Mouse (Mus musculus) MN1 (cell line): Measurements from ENCODE around the gene Kalrn.
A peak's percentile ranks its signal among the peaks of the same experiment; 100 is the strongest.

ENCODE experiments used
- DNase-seq: peaks from one replicate; pipeline ENCODE4 v3.0.0-alpha.2; 2016; ENCODE audit warnings: low spot score

Kalrn gene

DNA sequence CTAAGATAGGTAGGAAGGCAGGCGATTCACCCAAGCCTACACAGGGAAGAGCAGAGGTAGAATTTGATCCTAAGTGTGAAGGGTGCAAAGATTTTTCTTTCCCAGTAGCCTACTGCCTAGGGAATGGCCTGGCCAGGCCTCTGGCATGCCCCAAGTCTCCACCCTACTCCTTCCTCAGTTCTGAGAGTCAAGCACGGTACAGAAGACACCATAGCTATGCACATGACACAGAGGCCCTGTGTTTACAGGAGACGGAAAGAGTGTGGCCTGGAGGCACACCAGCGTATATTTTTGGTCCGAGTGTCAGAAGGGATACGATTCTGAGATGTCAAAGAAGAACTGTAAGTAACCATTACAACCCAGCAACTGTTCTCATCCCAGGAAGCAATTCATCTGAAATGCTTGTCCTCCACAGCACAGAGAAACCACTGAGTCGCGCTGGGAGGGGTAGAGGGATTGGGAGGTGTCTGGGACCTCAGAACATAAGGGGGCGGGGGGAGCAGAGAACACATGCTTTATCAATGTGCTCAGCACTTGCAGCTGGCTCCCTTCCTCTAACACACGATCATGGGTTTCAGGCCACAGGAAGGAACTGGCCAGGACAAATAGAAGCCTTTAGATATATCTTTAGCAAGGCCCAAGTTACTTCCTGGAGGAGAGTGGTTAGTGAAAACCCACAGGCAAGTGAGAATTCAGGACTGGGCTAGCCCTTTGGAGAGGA is 536.8 kb downstream of the Kalrn start:
- no peak for DNase-seq

DNA sequence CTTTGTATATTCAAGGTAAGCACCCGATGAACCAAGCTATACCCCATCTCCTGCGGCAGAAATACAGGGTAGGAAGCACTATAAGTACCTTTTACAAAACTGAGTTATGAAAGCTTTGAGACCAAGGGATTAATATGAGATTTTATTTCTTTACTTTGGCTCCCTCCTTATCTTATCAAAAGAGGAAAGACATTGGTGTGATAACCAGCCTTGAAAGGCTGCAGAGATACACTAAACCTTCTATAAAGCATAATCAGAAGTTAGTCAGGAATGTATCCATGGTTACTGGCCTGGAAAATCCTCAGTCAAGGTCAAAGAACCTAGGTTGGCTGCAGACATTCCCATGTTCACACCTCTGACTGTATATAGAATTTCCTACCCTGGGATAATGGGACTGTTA is 537.6 kb downstream of the Kalrn start:
- no peak for DNase-seq

DNA sequence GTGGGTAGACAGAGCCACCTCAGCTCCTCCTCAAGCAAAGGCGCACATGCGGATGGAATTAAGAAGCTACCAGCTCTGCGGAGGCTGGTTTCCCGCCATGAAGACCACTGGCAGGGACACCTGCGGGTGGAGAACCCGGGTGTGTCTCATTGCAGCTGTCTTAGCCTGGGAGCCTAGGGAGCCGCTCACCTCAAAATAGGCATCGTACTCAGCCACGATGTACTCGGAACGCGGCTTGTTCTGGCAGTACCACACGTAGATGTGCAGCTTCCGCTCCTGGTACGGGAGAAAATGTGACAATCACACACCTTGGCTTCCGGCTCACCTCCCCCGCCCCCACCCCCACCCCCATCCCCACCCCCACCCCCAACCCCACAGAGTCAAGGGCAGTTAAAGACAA is 539.1 kb downstream of the Kalrn start:
- DNase-seq = no peak

DNA sequence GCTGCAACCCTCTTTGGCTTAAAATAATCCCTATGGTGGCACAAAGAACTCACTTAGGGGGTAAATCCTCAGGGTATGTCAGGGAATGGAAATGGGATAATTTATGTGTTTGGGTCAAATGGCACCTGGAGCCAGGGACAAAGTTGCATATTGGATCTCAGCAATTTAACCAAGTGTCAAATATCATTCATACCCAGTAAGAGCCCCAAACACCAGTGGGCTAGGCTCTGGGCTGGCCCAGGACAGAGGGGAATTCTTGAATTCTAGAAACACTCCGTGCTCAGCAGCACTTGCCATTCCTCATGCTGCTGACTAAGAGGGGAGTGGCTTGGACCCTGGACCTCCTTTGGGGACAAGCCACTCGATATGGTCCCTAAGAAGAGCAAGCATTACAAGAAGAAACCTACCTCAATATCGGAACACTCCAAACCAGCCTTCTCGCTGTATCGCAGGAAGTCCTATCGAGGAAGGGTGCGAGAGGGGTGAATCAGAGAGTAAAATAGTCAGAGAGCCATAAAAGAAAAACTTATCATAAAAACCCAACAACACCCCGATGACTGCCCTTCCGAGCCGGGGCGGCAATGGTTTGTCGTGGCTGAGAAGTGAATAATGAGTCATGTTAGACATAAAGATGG is 541.2 kb downstream of the Kalrn start:
- no peak for DNase-seq

DNA sequence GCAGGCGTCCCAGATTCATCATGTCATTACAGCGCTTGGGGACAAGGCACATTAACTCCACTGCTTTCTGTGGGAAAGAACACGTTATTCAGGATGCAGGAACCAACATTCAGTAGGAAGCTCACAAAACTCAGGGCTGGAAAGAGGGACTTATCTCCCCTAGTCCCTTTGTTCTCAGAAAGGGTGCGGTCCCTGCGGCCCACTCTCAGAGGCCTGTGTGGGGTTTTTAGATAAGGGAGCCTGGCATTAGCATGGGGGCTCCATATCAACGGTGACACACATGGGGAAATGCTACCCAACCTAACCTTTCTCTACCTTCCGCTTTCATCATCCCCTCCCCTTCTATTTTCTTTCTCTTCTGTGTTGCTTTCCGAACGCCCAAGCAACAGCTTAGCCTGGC is 541.8 kb downstream of the Kalrn start:
- no peak for DNase-seq

DNA sequence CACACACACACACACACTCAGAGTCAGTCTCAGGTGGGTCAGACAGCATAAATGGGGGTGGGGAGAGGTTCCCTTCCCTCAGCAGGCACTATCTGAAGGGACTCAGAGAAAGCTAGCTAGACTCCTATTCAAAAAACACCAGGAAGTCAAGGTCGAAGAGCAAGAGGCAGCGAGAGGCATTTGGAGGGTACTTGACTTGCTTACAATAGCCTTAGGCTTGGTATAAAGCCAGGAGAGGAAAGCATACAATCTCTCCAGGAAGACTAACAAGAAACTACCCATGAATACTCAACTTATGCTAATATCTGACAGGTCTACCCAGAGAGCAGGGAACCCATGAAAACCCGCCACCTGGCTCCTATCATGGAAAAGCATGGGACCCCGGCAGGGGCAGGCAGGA is 543.0 kb downstream of the Kalrn start:
- DNase-seq = no peak

DNA sequence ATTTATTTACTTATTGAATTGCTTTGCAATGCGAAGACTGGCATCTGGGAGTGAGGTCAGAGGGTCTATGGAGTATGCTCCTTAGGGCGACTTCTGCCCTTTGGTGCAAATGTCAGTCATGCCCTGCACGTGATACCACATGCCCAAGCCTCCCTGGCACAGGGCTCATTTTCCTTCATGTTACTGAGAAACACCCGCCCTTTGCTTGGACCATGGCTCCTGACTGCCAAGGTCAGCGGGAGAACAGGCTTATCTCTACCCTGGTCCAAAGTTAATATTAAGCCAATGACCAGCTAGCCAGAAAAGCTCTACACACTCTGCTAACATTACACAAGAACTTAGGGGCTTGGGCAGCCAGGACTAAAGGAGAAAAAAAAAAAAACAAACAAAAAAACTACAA is 543.5 kb downstream of the Kalrn start:
- DNase-seq = no peak

DNA sequence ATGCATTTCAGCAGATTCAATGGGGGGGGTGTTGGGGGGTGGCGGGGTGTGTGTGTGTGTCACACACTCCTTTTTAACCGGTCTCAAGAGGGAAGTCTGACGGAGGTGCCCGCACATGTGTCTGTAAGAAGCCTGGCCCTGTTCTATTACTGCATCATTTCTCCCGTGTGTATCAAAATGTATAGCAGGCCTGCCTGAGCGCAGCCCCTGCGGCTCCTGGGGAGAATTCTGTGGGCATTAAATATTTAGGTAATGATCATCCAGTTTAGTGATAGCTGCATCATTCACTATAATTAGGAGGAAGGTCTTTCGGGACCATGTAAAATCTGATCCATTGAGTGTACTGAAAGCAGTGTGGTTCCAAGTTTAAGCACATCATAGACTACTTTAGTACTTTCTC is 556.1 kb downstream of the Kalrn start:
- DNase-seq = no peak

DNA sequence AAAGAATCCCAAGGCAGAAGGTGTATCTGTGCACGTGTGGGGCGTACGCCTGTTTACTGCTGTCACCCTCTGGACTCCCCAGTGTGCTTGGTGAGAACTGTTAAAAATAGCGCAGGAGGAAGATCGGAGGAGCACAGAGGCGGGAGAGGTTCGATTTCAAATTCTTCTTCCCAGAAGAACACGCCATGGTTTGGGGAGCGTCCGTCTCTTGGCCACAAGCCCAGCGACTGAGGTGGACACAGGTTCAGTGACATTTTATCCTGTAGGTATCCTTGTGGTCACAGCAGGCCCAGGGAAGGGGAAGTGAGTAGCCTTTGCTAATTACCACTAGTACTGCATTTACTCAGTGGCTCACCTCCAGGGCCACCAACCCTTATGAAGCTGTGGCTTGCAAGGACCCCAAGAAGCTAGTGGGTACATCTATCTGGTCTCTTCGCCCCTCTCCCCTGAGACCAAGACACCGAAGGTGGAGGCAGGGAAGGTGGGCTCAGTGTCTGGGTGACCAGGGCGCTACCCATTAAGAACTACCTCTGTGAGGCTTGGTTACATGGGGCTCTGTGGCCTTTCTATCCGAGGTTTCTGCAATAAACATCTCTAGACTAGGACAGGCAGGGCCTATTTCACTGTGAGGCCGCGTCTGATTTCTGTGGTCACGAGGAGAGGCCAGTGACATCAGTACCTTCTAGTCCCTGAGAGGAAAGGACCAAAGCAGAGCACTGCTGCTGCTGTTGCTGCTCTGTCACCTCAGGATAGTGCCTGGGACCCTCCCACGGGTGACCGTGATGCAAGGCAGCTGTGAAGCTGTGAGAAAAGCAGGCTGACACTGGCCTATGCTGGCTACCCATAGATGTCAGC is 561.1 kb downstream of the Kalrn start:
- no peak for DNase-seq

DNA sequence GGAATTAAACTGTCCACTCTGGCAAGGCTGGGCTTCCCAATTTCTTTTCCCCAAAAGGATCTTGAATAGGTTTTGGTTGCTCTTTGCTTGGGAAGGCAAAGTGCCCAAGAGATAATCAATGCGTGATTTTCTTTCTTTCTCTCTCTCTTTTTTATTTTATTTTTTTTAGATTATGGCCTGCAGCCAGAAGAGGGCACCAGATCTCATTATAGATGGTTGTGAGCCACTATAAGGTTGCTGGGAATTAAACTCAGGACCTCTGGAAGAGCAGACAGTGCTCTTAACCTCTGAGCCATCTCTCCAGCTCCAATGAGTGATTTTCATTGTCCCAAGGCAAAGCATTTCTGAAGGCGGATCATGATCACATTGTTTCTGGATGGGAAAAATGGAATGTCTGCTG is 563.8 kb downstream of the Kalrn start:
- no peak for DNase-seq

DNA sequence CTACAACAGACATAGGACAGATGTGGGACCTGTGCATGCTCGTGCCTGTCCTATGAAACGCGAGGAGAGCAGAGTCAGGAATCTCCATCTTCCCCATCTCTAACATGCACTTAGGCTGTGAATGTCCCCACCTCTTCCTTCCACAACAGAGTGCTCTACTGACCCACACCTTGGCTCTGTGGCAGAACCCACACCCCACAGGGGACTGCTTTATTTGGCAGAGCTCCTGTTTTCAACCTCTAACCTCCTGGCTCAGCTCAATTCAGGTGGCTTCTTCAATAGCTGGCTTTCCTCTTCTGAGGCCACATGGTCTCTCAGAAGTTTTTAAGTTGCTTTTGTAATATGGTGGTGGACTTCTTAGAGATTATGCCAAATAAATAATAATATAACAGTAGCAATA is 567.3 kb downstream of the Kalrn start:
- no peak for DNase-seq

DNA sequence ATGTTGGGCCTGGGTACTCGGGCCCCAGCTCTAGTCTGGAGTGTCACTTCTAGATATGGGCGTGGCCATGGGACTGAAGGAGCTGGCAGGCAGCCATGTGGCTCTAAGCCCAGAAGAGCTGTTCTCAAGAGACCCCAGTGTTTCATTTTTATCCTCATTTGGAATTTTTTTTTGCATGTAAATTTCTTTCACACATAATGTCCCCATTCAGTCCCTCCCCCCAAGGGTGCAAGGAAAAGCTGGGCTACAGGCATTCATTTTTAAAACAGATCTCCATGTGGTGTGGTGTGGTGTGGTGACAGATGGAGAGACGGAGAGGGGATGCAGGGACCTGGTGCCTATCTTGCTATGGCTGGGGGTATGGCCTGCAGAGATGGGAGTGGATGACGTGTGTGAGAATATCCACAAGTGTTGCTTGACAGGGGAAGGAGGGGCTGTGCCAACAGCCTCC is 569.2 kb downstream of the Kalrn start:
- DNase-seq = peak; percentile 65

DNA sequence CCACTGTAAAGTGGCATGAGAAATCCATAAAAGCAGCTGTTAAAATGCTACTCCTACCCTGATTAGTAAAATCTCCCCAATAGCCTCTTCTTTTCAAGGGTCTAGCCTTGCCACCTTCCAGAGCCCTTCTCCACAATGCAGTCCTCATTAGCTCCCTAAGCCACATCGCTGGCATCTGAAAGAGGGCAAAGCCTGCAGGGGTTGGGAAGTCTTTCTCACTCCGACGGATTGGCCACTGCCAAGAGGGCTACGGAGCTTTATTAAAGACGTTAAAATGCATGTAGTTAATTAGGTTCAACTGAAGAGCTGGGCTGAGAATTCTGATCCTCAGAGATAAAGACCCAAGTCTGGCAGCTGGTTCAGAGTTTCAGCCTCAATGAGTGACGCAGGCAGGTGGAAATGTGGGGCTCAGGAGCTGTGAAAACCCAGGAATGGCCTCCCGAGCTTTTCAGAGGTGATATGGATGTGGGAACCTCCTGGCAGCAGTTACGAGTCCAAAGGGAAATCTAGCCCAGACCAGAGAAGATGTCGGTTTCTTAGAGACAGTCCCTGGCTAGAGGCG is 569.7 kb downstream of the Kalrn start:
- no peak for DNase-seq

DNA sequence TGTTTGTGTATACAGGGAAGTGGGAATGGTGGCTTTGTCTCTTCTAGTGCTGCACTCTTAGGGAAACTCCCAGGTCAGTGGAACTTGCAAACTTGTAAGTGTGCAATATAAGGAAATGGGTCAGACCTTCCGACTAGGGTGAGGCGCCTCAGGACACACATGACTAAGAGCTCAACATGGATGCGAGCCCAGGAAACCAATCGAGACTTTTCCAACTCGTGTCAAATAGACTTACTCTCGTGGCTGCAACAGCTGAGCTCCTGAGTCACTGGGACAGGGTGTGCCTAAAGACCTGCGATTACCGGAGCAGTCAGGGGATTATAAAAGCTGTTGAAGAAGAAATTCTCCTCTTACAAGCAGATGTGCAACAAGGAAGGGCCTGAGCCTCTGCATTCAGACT is 572.6 kb downstream of the Kalrn start:
- DNase-seq = no peak

DNA sequence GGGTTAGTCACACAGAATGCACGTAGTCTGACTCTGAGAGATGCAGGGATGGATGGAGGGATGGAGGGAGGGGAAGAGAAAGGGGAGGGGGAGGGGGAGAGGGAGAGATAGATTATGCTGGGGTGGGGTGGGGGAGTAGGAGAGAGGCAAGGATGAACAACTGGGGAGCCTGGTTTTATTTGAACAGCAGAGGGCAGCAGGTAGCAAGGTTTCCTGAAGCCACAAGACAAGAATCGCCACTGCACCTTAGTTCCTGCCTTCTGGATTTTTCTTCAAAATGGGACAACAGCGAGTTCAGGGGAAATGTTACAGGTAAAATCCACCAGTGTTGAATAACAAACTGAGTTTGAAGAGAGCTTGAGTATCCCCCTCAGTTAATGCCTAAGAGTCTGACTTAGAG is 573.9 kb downstream of the Kalrn start:
- peak; percentile 35 for DNase-seq

DNA sequence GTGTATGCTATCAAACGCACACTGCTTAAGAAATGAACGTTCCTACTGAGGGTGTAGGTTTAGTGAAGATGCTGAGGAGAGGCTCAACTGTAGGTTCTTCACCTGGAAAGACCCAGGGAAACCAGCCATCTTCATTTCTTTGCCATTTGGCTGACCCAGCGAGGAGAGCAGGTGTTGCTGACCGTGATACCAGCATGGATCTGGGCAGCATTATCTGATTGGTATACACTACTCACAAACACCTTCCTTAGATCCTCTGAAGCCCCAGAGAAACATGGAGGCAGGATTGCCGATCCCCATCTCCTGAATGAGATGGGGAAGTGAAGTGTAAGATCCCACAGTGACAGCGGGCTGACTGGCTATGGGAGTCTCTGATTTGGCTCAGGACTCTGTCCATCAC is 575.3 kb downstream of the Kalrn start:
- DNase-seq = no peak

DNA sequence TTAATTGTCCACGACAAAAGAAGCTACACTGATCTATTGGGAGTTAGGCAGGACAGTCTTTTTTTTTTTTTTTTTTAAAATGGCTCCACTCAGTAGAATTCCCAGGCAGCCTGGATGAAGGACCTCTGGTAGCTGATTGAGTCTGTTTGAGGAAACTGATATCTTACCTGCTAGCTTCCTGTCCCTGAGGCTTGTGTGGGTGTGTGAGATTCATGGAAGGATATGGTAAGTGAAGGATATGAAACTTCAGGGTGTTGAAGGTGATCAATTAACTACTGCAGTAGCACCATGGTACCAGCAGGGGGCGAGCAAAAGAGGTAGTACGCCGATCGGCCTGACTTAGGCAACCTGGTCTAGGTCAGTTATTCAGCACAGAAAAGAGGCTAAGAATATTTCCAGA is 577.3 kb downstream of the Kalrn start:
- DNase-seq = peak; percentile 64

DNA sequence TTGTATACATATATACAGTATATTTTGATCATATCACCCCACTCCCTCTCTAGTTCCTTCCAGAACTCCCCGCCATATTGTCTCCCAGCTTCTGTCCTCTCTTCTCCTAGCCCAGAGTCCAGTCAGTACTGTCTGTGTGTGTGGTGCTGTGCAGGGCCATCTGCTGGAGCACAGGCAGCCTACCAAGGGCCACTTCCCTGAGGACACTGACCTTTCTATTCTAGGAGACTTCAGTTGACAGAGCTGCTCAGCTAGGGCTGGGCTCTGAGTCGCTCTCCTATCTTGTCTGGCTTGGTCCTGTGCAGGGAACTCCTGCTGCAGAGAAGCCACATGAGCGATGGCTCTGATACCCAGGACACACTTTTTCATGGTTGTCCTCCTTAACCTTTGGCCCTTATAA is 577.8 kb downstream of the Kalrn start:
- DNase-seq = no peak

DNA sequence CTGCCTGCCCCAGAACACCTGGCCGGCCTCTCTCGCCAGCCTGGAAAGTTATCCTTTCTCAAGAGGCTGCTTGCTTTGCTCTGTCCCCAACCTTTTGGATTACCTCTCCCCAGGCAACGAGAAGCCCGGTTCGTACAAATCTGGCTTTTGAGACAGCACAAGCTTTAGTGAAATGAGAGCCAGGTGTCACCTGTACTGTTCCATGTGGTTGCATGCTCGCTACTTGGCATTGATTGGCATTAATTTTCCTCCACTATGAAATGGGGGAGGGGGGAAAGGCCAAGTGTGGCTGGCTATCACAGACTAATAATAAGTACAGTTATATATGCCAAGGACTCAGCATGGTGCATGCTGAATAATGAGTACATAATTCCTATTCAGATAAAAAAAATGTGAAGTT is 579.0 kb downstream of the Kalrn start:
- DNase-seq = no peak

DNA sequence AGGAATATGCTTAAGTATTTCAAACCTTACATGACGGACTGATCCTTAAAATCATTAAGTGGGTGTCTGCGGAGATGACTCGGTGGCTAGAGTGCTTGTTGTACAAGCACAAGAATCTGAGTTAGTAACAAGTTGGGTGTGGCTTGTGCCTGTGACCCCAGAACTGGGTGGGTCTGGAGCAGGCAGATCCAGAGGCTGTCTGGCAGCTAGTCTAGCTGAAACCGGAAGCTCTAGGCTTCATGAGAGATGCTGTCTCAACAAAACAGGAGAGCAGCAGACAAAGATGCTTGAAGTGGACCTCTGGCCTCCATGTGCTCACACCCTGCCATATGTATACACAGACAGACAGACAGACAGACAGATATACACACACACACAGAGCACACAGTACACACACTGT is 582.6 kb downstream of the Kalrn start:
- DNase-seq = no peak

DNA sequence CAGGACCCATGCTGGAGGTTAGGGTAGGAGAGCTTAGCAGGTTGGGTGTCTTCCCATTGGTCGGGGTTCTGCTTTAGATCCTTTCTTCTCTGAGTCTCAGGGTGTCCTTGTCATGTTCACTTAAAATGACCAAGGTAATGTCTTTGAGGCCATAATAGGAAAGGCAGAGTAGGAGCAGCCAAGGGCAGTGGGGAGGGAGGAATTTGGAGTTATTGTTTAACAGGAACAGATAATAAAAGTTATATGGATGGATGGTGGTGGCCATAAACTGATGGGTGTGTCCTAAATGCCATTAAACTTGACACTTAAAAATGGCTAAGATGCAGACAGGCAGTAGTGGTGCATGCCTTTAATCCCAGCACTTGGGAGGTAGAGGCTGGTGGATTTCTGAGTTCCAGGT is 584.2 kb downstream of the Kalrn start:
- DNase-seq = no peak

DNA sequence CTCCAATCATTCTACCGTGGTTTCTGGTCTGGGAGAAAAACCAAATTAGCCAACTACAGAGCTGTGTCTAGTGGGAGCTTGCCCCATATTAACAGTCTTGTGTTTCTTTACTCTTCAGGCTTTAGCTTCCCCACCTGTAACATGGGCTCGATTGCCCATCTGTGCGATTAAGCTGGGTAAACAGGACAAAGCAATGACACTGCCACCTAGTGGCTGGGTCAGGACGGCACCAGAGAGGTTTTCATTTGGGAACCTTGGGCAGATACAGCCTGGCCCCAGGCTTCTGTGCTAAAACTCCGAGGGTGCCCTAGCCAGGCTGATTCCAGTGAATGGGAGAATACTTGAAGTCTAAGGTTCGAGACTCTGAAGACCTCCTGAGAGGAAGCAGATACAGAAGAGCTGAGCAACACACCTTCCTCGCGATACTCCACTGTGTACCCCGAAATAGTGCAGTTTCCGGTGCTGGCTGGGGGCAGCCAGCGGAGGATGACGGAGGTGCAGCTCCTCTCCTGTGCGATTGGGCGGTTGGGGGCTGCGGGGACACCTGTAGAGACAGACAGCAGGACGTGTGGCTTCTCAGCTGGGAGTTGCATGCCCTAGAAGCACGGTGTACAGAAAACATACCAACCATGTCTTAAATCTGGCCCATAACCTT is 584.8 kb downstream of the Kalrn start:
- peak; percentile 42 for DNase-seq
